Mouse (Mus musculus) embryonic facial prominence, embryonic 15.5 days (tissue): ENCODE data around the gene Gng12. TPM values are rescaled to one million over a fixed set of nuclear protein-coding genes. Genes with fewer than 3 reads are reported as not detected.
"Not testable (repeated sequence)": the region's sequence is repeated elsewhere in the genome, so short reads cannot be mapped to it uniquely, and the experiment has no call there.

Experiments used
- ATAC-seq: fragments of 200-750 bp; cut with Nextera tagmentation; 2 replicates; pipeline ENCODE4 v1.8.0; 2017; ENCODE audit warnings: low read depth, moderate TSS enrichment; ENCODE audit not compliant: insufficient number of reproducible peaks, low FRiP score, low TSS enrichment
- H3K27ac ChIP-seq: fragments of 300-500 bp; sonication (generic); replicated peaks from 2 replicates; pipeline ENCODE4 v1.5.1; 2015; ENCODE audit warnings: mild to moderate bottlenecking, inconsistent platforms
- H3K27me3 ChIP-seq: fragments of 300-500 bp; sonication (generic); 2 replicates; pipeline ENCODE4 v1.6.1; 2015; ENCODE audit warnings: inconsistent platforms
- H3K36me3 ChIP-seq: fragments of 300-500 bp; sonication (generic); 2 replicates; pipeline ENCODE4 v1.6.1; 2015; ENCODE audit warnings: mild to moderate bottlenecking, inconsistent platforms
- H3K4me1 ChIP-seq: fragments of 300-500 bp; sonication (generic); 2 replicates; pipeline ENCODE4 v1.6.1; 2015; ENCODE audit warnings: inconsistent platforms
- H3K4me2 ChIP-seq: fragments of 300-500 bp; sonication (generic); replicated peaks from 2 replicates; pipeline ENCODE4 v1.6.1; 2015; ENCODE audit warnings: mild to moderate bottlenecking, inconsistent platforms
- H3K4me3 ChIP-seq: fragments of 300-500 bp; sonication (generic); replicated peaks from 2 replicates; pipeline ENCODE4 v1.5.1; 2015; ENCODE audit warnings: mild to moderate bottlenecking, inconsistent platforms
- H3K9ac ChIP-seq: fragments of 300-500 bp; sonication (generic); 2 replicates; pipeline ENCODE4 v1.6.1; 2015; ENCODE audit warnings: inconsistent platforms
- H3K9me3 ChIP-seq: fragments of 300-500 bp; sonication (generic); replicated peaks from 2 replicates; pipeline ENCODE4 v1.6.1; 2016; ENCODE audit warnings: inconsistent platforms
- WGBS: fragments of 180-500 bp; shearing (Covaris S2); methylation state at CpG from one replicate; pipeline ENCODE4 v1.1.7; 2015; 5-methylcytosine and 5-hydroxymethylcytosine counted together
- polyA plus RNA-seq: library from polyadenylated mRNA; unstranded; fragments of >200 nt; fragmentation: Nextera tagmentation; extraction: Ambion mirVana; gene quantifications from 2 replicates; pipeline ENCODE4 v1.2.1, GENCODE M21; 2015

The Gng12 gene
- polyA plus RNA-seq, 1 experiment from 2014 or later, result 93.6 TPM

DNA sequence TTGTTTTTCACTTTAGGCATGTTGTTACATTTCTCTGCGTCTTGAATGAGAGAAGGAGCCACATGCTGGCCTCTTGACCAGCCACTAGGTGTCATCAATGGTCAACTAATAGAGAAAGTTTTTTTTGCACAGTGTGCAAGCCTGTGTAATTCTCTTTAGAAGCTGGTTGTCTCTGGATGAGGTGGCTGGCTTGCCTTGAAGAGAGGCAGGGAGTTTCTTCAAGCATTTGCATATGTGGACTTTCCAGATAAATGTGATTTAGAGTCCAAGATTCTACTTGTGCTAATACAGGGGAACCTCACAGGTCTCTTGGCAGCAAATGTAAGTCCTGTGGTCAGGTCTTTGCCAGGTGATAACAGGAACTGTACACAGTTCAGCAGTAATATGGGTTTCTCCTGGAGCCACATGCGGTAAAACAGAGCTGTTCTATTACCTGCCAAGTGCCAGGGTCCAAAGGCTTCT is 66.4 kb downstream of the Gng12 start:
- Histone ChIP-seq H3K4me3 (no peak overlapping the region), H3K4me1 (no peaks in the 10 kb centered on the region; the same call in 1 of the 2 replicates), H3K27ac (no peak overlapping the region), H3K9ac (no peak overlapping the region), H3K4me2 (no peak overlapping the region), H3K27me3 (no peaks in the 10 kb centered on the region), H3K9me3 (no peaks in the 10 kb centered on the region), H3K36me3 (0 out of 2 replicates have a peak, but pooled peaks cover 5% of the 10 kb centered on the region)
- WGBS, result 24% methylated on average over 2 of the region's 2 CpGs
- ATAC-seq, result 0 out of 2 replicates have a peak, but pooled peaks have one; percentile 51

DNA sequence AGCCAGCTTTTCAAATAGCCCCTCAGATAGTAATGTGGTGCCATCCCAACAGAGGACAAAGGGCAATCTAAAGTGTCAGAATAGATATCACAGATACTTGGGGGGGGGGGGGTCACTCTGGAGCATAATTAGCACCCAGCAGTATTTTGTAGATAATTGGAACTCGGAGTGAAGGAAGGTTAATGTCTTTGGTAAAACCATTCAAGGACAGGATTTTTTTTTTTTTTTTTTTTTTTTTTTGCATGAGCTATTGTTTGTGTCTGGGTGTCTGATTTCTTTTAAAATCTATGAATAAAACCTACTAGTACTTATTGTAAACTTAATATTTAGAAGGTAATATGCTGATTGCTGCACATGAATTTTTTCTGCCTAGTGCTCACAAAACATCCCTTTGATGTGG is 66.9 kb downstream of the Gng12 start:
- Histone ChIP-seq H3K4me3 (no peak overlapping the region), H3K9ac (no peak overlapping the region), H3K27me3 (no peaks in the 10 kb centered on the region), H3K9me3 (no peaks in the 10 kb centered on the region), H3K27ac (no peak overlapping the region), H3K4me2 (no peak overlapping the region), H3K4me1 (no peaks in the 10 kb centered on the region), H3K36me3 (0 out of 2 replicates have a peak, but pooled peaks cover 5% of the 10 kb centered on the region)
- WGBS, result 57% methylated on average over 1 of the region's 1 CpGs
- no peak for ATAC-seq

DNA sequence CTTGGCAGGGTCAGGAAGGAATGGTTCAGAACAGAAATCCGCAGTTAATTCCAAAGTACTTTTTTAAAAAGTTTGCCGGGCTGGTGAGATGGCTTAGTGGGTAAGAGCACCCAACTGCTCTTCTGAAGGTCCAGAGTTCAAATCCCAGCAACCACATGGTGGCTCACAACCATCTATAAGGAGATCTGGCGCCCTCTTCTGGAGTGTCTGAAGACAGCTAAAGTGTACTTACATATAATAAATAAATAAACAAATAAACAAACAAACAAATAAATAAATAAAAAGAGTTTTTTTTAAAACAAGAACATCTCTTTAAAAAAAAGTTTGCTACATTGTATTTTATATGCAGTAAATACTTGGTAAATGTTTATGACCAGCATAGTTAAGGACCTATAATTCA is 67.5 kb downstream of the Gng12 start:
- H3K27me3 ChIP-seq, H3K4me1 ChIP-seq, H3K9me3 ChIP-seq, H3K4me3 ChIP-seq, H3K4me2 ChIP-seq, ATAC-seq, H3K36me3 ChIP-seq, H3K9ac ChIP-seq, H3K27ac ChIP-seq: not testable (repeated sequence)
- 83% methylated on average over 3 of the region's 3 CpGs for WGBS

DNA sequence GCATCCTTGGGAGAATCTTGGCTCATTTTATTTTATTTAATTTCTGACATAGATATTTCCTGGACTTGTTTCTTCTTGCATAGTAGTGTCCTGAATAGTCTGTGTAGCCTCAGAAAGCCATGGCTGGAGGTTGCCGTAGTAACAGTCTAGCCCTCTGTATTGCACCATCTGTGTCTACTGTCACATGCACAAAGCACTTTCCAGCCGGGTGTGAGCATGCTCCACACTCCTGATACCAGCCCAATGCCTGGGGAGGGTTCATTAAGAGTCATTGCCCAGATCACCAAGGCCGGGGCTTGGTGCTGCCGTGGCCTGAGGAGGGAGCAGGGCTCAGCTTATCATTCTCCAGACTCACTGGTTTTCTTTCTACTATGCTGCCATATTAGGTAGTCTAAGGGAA is 68.0 kb downstream of the Gng12 start:
- H3K9me3 ChIP-seq, result no peaks in the 10 kb centered on the region
- ATAC-seq, result no peak
- H3K4me1 ChIP-seq, result no peaks in the 10 kb centered on the region
- 79% methylated on average over 4 of the region's 4 CpGs for WGBS
- H3K4me3 ChIP-seq, result no peak overlapping the region
- H3K27me3 ChIP-seq, result no peaks in the 10 kb centered on the region
- no peak overlapping the region for H3K9ac ChIP-seq
- H3K36me3 ChIP-seq, result 0 out of 2 replicates have a peak, but pooled peaks cover 5% of the 10 kb centered on the region
- H3K27ac ChIP-seq, result no peak overlapping the region
- no peak overlapping the region for H3K4me2 ChIP-seq

DNA sequence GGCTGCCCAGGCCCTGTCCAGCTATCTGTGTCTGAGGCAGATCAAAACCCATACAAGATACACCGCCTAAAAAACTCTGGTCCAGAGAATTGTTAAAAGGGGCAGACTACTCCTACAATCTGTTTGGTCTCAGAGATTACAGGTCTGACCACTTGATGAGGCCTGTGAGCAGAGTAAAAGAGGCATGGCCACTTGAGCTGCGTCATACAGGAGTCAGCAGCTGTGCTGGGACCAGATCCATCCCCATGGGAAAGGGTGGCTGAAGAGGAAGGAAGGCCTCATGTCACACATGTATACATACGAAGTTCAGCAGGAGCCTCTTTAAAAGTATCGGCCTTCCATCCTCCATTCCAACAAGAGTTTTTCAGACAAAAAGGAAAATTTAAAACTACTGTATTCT is 69.0 kb downstream of the Gng12 start:
- no peak overlapping the region for H3K27ac ChIP-seq
- ATAC-seq, result no peak
- no peak overlapping the region for H3K9ac ChIP-seq
- 0 out of 2 replicates have a peak, but pooled peaks cover 5% of the 10 kb centered on the region for H3K36me3 ChIP-seq
- H3K4me1 ChIP-seq, result no peaks in the 10 kb centered on the region
- WGBS, result 86% methylated on average over 4 of the region's 4 CpGs
- H3K9me3 ChIP-seq, result no peaks in the 10 kb centered on the region
- H3K27me3 ChIP-seq, result no peaks in the 10 kb centered on the region
- no peak overlapping the region for H3K4me3 ChIP-seq
- no peak overlapping the region for H3K4me2 ChIP-seq

DNA sequence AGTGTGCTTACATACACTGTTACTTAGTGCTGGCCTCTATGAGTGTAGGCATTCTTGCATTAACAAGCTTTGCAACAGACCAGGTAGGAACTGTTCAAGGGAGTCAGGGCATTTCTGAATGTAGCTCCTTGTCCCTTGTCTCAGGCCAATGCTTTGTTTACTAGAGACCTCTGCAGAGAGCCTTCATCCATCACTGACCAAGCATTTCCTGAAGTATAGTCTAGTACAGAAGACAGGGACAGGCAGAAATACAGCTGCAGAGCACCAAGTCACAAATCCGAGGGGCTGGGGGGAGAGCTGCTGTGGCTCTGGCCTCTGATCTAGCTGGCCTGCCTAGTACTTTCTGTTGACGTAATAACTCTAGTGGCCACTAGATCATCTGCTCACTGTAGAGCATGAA is 71.6 kb downstream of the Gng12 start:
- WGBS, result 67% methylated on average over 2 of the region's 2 CpGs
- no peak overlapping the region for H3K27ac ChIP-seq
- no peaks in the 10 kb centered on the region for H3K27me3 ChIP-seq
- H3K4me2 ChIP-seq, result no peak overlapping the region
- no peaks in the 10 kb centered on the region for H3K4me1 ChIP-seq
- no peak overlapping the region for H3K4me3 ChIP-seq
- no peaks in the 10 kb centered on the region for H3K9me3 ChIP-seq
- H3K9ac ChIP-seq, result no peak overlapping the region
- ATAC-seq, result no peak
- no peaks in the 10 kb centered on the region for H3K36me3 ChIP-seq

DNA sequence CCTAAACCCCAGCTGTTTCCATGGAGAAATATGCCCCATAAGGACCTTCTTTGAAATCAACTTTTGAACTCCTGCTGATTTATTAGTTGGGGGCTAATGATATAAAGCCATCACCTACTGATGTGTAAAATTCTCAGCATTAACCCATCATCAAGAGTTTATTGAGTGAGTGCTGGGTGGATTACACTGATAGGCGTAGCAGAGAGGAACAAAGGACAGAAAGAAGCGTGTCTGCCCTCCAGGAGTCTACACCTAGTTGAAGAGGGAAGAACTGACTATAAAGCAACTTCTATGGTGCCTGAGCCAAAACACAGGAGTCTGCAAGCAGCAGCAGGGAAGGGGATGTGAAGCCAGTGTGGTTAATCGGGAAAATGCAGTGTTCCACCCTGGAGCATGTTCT is 73.2 kb downstream of the Gng12 start:
- Histone ChIP-seq H3K36me3 (no peaks in the 10 kb centered on the region), H3K4me2 (no peak overlapping the region), H3K9ac (no peak overlapping the region), H3K4me3 (no peak overlapping the region), H3K27ac (no peak overlapping the region), H3K27me3 (no peaks in the 10 kb centered on the region), H3K9me3 (no peaks in the 10 kb centered on the region), H3K4me1 (no peaks in the 10 kb centered on the region)
- WGBS, result 50% methylated on average over 3 of the region's 3 CpGs
- ATAC-seq, result no peak

DNA sequence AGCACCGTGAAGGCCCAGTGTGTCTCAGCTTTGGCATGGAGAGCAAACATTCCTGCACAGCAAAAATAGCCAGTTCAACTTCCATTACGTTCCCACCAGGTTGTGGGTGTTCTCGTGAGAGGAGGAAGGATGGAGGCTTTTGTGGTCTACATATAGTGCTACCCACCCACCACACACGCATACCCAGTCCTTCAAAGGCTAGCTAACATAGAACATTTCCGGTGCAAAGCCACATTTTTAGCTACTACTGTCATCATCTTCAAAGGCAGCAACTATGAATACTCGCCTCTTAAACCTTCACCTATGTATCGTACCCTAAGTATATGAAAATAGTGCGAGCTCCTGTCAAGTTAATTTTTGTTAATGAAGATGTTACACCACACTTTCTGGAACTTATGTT is 76.1 kb downstream of the Gng12 start:
- Histone ChIP-seq H3K9me3 (no peaks in the 10 kb centered on the region), H3K4me2 (no peak overlapping the region), H3K4me1 (no peaks in the 10 kb centered on the region), H3K27ac (no peak overlapping the region), H3K9ac (no peak overlapping the region), H3K4me3 (no peak overlapping the region), H3K27me3 (no peaks in the 10 kb centered on the region), H3K36me3 (no peaks in the 10 kb centered on the region)
- no peak for ATAC-seq
- 65% methylated on average over 8 of the region's 8 CpGs for WGBS

DNA sequence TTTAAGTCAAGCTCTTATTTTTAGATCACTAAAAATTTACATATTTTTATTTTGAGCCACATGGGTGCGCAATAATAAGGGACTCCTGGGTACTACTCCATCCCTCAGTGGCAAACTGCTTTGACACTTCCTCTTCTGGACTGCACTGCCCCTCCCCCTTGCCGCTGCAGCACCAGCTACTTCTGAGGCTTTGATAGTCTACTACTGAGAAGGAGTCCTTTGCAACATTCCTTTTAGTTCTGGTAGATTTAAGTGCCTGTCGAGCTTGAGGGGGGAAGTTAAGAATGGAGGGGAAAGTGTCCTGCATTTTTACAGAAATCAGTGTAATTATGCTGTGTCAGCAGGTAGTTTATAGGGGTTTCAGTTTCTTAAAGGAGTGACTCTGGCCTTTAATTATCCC is 77.0 kb downstream of the Gng12 start:
- Histone ChIP-seq H3K9me3 (no peaks in the 10 kb centered on the region), H3K36me3 (no peaks in the 10 kb centered on the region), H3K4me1 (no peaks in the 10 kb centered on the region), H3K27ac (no peak overlapping the region), H3K4me3 (no peak overlapping the region), H3K4me2 (no peak overlapping the region), H3K9ac (no peak overlapping the region), H3K27me3 (no peaks in the 10 kb centered on the region)
- ATAC-seq, result no peak
- 16% methylated on average over 3 of the region's 3 CpGs for WGBS

DNA sequence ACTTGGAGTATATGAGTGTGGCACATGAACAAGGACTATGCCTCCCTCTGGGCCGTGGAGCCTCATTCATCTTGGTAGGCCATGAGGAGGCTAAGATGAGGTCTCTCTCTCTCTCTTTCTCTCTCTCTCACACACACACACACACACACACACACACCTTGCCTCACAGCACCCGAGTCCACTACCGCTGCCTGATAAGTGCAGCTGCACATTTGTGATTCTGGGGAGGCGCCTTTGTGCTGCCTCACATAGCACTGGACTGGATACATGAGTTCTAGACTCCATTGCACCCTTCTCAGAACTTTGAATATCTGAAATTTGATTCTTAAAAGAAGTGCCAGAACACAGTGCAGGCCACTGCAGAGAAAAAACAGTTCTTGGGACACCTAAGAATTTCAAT is 79.3 kb downstream of the Gng12 start:
- no peak for ATAC-seq
- WGBS, result 86% methylated on average over 4 of the region's 4 CpGs
- H3K4me2 ChIP-seq, result no peak overlapping the region

DNA sequence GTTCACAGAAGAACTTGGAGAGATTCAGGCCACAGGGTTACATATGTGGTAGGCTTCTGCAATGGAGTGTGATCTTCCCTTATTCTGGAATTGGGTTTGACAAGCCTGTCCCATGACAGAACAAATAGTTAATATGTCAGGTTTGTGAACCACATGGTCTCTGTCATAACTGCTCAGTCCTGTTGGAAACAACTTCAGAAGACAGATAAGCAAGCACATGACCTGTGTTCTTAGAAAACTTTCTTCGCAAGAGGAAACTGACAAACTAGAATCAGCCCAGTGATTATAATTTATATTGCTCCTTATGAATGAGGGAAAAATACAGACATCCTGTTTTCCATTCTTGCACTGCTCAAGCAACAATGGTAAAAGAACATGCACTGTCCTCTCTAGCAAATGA is 83.0 kb downstream of the Gng12 start:
- Histone ChIP-seq H3K36me3 (no peaks in the 10 kb centered on the region), H3K4me3 (no peak overlapping the region), H3K4me1 (no peaks in the 10 kb centered on the region), H3K27ac (no peak overlapping the region), H3K9me3 (no peaks in the 10 kb centered on the region), H3K27me3 (no peaks in the 10 kb centered on the region), H3K4me2 (no peak overlapping the region), H3K9ac (no peak overlapping the region)
- WGBS, result 84% methylated on average over 1 of the region's 1 CpGs
- no peak for ATAC-seq

More for the DNA sequence above, 79.3 kb downstream of the Gng12 start:
- Histone ChIP-seq H3K27ac (no peak overlapping the region), H3K27me3 (no peaks in the 10 kb centered on the region), H3K4me1 (no peaks in the 10 kb centered on the region), H3K9ac (no peak overlapping the region), H3K36me3 (no peaks in the 10 kb centered on the region), H3K9me3 (no peaks in the 10 kb centered on the region), H3K4me3 (no peak overlapping the region)

DNA sequence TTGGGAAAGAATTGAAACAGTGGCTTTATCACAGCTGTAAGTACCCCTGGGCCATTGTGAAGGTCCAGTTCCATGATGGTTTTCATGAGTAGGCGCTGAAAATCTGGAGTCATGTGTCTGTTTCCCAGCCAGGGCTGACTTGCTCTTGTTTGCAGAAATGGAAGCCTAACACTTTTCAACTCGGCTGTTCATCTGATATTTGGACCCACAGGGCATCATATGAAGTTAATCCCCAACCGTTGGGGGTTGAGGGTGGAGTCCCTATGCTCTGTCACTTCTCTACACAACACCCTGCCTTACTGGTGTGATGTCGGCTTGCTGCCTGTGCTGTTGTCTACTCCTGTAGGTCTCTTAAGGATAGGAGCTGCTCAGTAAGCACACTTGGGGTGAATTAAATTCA is 83.8 kb downstream of the Gng12 start:
- H3K4me3 ChIP-seq, result no peak overlapping the region
- WGBS, result 64% methylated on average over 4 of the region's 4 CpGs
- H3K4me1 ChIP-seq, result no peaks in the 10 kb centered on the region
- H3K27me3 ChIP-seq, result no peaks in the 10 kb centered on the region
- H3K4me2 ChIP-seq, result no peak overlapping the region
- H3K36me3 ChIP-seq, result no peaks in the 10 kb centered on the region
- H3K27ac ChIP-seq, result no peak overlapping the region
- no peak for ATAC-seq
- no peaks in the 10 kb centered on the region for H3K9me3 ChIP-seq
- no peak overlapping the region for H3K9ac ChIP-seq
